Mouse (Mus musculus) layer of hippocampus, postnatal 36 days (tissue): ENCODE data around the gene Thrap3. TPM values are rescaled to one million over a fixed set of nuclear protein-coding genes. Genes with fewer than 3 reads are reported as not detected.
A peak's percentile ranks its signal among the peaks of the same experiment; 100 is the strongest.

Experiments used
- DNase-seq, 2 experiments: peaks; one replicate each; pipeline ENCODE4 v3.0.0; 2022
- total RNA-seq, 2 experiments: library from RNA; stranded (reverse); gene quantifications; 2 replicates each; pipeline ENCODE4 v1.2.3; 2021

Gene Thrap3
- total RNA-seq, 2 experiments from 2014 or later: 148 to 151 TPM

DNA sequence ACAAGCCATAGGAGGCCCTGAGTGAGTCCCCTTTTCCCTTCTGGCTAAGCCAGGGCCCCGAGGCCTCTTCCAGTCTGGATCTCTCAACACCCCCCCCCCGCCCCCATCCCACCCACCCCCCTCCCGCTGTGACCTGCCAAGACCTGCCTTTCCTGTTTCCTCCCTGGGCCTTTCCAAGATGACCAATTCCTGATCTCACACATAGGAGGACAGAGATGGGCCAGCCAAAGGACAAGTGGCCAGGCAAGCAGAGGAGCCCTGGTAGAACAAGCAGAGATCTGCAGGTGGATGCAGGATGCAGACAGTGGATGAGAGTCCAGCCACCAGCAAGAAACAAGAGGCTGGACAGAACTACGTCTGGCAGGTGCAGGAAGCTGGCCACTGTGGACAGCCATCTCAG lies 57.2 kb downstream of the Thrap3 start:
- DNase-seq: no peak

DNA sequence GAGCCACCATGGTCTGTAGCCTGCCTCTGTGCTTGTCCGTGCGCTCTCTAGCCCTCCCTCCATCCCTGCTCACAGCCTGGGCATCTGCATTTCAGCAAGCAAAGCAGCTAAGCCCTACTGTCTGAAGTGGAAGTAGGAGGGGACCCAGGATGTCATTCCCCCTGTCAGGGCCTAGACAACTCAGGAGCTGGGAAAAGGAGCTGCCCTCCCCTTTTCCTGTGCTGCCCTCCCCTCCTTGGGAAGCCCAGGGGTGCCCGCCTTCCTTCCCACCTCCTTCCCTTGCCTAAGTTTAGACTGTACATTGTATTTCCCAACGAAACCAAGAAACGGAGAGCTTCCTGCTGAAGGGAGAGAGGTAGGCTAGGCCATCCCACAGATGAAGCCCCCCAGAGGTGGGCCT lies 61.5 kb downstream of the Thrap3 start:
- no peak for DNase-seq

DNA sequence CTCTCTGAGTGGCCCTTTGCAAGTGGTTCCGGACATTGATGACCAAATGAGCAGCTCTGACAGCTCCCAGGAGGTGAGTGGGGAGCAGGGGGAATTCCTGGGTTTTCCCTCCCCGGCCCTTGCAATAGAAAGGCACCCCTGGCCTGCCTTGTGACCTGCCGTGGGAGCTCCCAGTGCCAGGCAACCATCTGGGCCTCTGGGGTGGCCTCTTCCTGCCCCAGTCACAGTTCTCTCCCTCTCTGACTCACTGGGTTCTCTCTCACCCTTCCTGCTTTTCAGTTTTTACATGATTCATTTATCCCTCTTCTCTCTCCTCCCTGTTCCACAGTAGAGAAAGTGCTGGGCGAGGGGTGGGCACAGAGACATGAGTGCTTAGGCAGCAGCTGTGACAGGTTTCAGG lies 64.8 kb downstream of the Thrap3 start:
- DNase-seq: no peak

DNA sequence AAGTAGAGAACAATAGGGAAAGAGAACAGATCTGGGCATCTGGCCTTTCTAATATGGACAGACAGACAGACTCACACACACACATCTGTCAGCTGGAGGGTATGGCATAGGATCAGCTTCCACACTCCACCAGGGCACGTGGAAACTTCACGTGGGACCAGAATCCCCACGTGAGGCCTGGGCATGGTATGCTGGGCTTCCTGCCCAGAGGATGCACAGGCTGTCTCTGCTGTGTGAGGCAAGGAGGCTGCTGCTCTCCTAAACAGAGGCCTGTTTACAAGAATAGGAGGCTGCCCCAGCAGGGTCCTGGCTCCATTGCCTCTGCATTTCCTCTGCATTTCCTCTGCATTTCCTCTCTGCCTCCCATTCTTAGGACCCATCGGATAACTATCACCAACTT lies 67.9 kb downstream of the Thrap3 start:
- DNase-seq: no peak

DNA sequence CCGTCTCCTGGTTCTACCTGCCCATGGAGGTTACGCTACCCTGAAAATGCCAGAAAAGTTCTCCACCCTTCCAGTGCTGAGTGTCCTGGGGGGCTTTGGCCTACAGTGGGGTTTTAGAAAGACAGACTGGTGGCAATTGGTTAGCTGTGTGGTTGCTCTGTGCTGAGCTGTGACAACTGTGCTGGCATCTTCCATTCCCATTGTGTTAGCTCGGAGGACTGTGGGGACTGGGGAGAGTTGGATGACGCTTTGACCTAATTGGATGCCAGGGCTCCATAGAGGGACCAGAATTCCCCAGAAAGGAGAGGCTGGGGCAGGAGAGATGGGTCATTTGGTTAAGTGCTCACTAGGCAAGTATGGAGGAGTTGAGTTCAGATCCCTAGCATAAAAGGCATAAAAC lies 68.3 kb downstream of the Thrap3 start:
- no peak for DNase-seq

DNA sequence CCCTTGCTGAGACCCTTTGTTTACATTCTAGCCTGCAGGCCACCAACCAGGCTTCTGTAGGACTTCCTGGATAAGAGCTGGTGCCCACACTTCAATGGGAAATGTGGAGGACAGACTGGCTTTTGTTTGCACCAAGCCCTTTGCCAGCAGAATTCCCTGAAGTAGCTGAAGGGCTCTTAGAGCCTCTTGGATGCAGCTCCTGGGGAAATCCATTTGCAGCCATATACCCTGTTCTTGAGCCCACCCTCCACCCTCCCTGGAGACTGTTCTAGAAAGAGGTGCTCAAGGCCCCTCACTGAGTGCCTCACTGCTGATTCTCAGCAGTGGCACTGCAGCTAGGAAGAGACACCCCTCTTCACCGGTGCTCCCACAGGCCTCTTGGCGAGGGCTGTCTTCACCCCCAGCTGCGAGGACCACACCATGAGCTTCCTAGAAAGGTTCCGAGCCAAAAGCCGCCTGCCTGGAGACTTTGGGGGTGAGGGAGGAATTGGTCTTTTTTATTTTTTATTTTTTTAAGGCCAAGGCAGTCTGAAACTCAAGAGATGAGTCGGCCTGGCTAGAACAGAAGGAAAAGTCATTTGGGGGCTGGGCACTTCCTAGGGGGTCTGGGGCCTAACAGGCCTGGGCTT lies 69.8 kb downstream of the Thrap3 start:
- DNase-seq: no peak

DNA sequence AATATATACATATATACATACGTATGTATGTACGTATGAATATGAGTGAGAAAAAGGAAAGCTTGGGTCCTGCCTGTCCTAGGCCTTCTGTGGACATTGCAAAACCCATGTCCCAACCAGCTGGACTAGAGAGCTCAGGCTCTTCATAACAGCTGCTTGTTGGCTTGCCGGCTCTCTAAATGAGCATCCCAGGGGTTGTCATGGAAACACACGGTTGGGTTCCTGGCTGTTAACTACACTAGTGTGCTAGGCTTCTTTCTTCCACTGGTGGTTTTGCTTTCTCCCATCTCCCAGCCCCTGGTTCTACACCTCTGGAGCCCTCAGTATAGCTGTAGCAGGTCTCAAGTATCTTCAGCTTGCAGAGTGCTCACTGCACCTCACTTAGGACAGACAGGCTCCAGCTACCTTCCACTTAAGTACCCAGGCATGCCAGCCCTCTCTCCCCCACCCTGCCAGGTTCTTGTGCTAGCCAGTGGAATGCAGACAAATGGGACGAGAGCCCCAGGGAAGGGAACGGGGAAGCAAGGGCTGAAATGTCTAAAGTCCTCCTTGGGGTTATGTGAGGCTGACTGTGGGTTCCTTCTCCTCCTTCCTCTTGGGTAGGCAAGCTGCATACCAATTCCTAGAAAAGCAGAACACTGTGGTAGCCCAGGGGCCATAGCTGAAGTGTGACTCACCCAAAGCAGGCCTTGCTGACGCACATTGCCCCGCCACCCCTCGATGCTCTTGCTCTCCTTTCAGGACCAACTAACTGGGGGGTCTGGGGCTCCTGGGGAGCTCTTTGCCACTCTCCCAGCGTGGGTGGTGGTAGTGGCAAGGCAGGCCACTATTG lies 71.1 kb downstream of the Thrap3 start:
- peak; percentile 34 to 51 for DNase-seq

DNA sequence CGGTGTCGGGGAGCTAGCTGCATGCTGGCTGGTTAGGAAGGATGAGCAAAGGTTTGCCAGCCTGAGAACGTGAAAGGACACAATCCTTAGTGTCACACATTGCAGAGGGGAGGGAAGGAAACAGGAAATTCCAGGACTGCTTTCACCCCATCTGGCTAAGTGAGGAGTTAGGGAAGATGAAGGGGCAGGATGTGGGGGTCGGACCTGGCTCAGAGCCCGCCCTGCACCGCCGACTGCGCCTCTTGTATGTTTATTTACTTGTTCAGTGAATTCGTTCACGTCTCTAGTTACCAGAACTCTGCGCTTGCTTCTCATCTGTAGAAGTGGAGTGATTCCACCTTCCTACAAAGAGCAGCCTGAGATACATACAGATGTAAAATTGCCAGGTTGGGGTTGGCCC lies 72.1 kb downstream of the Thrap3 start:
- DNase-seq: no peak

DNA sequence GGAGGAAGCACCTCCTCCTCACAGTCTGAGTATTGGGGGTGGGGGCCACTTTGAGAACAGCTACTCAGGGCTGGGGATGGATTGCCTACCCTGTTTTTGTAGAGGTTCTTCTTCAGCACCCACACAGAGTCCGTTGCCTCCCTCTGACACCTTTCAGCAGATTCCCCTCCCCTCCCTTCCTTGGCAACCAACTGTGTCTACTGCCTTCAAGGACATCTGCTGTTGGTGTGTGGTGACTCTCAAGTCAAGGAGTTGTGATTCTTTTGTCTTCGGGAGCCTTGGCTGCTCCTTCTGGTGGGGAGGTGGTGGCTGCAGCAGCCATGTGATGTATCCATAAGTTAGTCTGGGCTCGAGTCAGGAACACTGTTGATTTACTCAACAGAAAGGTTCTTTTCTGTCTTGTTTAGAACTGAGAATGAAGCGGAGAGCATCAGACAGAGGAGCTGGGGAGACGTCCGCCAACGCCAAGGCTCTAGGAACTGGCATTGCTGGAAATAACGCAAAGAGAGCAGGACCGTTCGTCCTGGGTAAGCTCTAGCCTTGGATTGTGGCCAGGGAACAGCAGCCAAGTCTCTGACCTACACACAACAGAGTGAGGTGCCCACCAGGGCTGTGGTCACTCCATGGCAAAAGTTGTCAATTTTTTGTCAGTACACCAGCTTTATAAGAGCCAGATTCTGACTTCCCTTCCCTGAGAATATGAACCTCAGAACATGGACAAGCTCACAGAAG lies 79.1 kb downstream of the Thrap3 start:
- no peak for DNase-seq

DNA sequence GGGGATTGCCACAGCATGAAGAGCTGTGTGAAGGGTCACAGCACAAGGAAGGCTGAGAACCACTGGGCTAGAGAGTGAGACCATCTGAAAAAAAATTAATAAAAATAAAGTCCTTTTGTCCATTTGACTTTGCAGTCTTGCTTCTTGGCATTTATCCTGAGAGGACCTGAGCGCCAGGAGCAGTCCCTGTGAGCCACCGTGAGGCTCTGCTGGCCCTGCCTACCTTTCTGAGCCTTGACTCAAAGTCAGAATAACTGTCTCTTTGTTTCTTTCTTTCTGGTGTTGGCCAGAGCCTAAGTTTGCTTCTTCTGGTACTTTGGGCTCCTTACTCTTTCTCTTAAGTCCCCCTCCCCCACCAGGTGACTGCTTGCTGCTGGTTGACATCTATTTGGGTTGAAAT lies 82.1 kb downstream of the Thrap3 start:
- no peak for DNase-seq

DNA sequence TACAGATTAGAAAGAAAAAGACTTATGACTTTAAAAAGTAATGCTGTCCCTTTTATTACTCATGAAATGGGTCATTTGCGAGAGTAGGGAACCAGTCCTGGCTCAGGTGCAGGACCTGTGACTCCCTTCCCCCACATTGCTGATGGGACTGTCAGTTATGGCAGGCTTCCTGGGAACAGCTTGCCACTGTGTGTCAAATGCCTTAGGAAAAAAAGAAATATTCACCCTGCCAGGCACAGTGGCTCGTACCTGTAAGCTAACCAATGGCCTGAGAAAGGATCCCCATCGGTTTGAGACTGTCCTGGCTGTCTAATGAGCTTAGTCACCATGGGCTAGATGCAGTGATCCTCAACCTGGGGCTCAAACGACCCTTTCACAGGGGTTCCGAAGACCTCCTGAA lies 82.5 kb downstream of the Thrap3 start:
- no peak for DNase-seq

DNA sequence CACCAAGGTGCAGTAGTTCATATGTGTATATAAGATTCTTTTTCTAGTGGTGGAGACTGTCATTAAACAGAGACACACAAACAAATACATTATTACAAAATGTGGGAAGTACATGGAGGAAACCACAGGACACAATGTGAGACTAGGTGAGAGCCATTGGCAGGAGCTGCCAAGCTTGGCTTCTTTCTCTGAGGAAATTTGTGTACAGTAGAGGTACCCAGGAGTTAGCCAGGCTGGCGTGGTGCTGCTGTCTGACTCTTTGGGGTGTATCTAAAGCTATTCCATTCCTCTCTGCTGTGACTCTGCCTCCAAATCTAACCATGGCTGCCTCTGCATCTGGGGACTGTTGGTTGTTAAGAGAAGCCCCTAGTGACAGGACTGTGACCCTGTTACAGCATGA lies 83.5 kb downstream of the Thrap3 start:
- DNase-seq: no peak

DNA sequence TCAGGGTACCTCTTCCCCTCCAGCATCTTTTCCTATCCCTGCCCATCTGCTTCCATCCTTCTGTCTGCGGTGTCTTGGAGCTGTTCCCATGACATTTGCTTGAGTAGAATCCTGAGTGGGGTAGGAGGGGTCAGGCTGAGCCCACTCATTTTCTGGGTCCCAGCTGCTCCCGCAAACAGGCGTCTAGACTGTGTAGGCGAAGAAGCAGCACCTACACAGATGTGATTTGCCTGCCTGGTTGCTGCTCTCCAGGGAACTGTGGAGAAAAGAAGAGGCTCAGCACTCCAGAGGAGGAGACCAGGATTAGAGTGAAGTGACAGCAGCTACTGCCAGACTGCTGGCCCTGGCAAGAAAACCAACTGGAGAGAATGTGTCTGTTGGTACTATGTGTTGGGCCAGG lies 83.9 kb downstream of the Thrap3 start:
- DNase-seq: peak; percentile 64 to 71

DNA sequence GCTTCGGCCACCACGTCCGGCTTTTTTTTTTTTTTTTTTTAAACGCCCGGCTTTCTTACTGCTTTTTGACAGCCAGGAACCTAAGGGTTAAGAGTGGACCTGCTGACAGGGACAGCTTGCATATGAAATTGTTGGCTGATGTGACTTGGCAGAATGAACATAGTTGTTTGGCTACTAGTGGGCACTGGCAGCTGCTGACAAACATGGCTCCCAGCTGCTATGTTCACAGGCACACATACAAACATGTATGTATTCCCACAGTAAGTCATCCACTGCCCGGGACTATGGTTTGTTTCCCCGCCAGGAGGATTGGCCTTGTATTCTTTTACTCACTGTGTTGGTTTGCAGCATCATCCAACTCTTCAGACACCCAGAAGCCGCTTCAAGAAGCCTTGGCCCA lies 85.4 kb downstream of the Thrap3 start:
- DNase-seq: no peak

DNA sequence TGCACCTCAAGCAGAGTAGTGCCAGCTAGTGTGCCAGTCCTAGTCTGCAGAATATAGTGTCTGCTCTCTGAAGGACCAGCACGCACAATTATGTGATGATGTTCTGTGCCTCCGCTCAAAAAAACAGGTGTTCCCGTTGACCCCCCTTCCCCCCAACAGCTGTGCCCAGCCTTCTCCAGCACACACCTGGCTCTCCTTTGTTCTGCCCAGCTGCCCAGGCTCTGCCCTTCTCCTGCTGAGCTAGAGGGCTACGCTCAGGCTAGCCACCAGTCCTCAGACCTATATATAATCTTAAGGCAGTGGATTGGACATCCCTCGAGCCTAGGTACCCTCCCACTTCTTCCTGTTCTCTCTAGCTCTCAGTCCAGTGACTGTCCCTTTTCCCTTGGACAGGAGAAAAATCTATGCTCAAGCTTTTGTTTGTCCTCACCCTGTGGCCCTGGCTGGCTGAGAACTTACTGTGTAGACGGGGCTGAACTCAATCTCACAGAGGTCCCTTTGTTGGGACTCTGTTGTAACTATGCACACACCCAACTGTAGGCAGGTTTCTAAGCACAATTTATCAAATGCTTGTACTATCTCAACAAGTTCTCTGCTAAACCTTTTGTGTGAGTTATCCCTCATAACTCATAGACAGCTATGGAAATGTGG lies 86.6 kb downstream of the Thrap3 start:
- no peak for DNase-seq

DNA sequence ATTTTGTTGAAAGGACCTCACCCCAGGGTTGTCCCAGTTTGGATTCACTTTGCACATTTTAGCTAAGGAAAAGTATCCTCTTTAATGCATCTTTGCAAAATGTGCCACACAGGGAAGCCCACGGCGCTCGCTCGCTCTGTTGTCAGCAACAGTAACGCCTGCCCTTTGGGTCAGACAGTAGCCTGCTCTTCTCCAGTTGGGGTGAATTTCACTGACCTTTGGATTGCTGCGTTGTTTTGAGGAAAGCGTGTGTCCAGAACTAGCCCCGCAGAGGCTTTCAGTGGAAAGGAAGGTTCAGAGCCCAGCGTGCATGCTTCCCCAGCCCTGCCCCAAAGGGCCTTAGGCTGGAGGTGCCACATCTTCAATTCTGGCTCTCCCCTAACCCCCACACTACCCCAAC lies 87.1 kb downstream of the Thrap3 start:
- no peak for DNase-seq

Other genes starting within 250 kb of the Thrap3 start
- 1 to 10 TPM; 4.4 to 4.5 TPM for gene Csf3r, start 178.2 kb downstream of the Thrap3 start, total RNA-seq
- 10 to 100 TPM; 44.1 to 44.9 TPM for gene Mrps15, start 155.8 kb downstream of the Thrap3 start, total RNA-seq
- gene Oscp1, start 144.2 kb downstream of the Thrap3 start, total RNA-seq: 10 to 100 TPM; 42.1 to 48.0 TPM
- 10 to 100 TPM; 16.5 to 18.1 TPM for gene Lsm10, start 106.1 kb downstream of the Thrap3 start, total RNA-seq
- gene Stk40, start 98.8 kb downstream of the Thrap3 start, total RNA-seq: 10 to 100 TPM; 28.5 to 29.0 TPM
- 1 to 10 TPM; 1.6 to 2.1 TPM for gene Eva1b, start 55.0 kb downstream of the Thrap3 start, total RNA-seq
- gene Sh3d21, start 39.3 kb downstream of the Thrap3 start, total RNA-seq: under 1 TPM; 0.80 to 0.86 TPM
- 100 to 1,000 TPM; 245 to 249 TPM for gene Map7d1, start 53.6 kb upstream of the Thrap3 start, total RNA-seq
- 10 to 100 TPM; 77.9 to 83.3 TPM for gene Trappc3, start 59.6 kb upstream of the Thrap3 start, total RNA-seq
- gene Col8a2, start 84.0 kb upstream of the Thrap3 start, total RNA-seq: 1 to 10 TPM in 1 of 2 experiments, under 1 TPM in 1; 0.60 to 1.3 TPM
- gene Adprhl2, start 118.9 kb upstream of the Thrap3 start, total RNA-seq: 10 to 100 TPM; 29.3 to 30.3 TPM
- gene Tekt2, start 122.9 kb upstream of the Thrap3 start, total RNA-seq: 1 to 10 TPM; 1.8 to 2.1 TPM
- 10 to 100 TPM; 37.5 to 45.4 TPM for gene Ago3, start 226.8 kb upstream of the Thrap3 start, total RNA-seq